Mouse (Mus musculus) layer of hippocampus, postnatal 25 days (tissue): Measurements from ENCODE around the gene Rhobtb1. TPM values are rescaled to one million over a fixed set of nuclear protein-coding genes. Genes with fewer than 3 reads are reported as not detected.

Source experiments
- DNase-seq, 2 experiments: peaks; one replicate each; pipeline ENCODE4 v3.0.0; 2022; ENCODE audit warnings: mixed read lengths in 2 of 2, low spot score in 1 of 2; ENCODE audit errors: extremely low spot score in 1 of 2
- total RNA-seq, 2 experiments: library from RNA; stranded (reverse); gene quantifications; 2 replicates each; pipeline ENCODE4 v1.2.3; 2021

Gene Rhobtb1
- total RNA-seq, 2 experiments from 2014 or later = 6.8 to 10.3 TPM

DNA sequence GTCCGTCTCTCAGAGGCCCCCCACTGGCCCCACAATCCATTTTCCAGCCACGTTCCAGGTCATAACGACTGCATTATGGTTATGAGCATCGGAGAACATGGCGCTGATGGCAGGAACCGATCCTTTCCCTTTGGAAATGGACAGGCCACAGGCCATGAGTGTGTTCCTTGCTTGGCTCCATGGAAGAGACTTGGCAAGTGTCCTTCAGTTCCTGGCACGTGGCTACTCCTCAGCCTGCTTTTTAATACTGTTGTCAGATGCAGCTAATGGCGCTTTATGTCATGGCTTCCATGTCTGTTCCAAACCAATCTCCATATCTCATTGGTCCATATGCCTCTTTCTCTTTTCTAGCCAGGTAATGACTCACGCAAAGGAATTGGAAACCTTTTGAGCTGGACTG lies 86.5 kb downstream of the Rhobtb1 start:
- DNase-seq = no peak

DNA sequence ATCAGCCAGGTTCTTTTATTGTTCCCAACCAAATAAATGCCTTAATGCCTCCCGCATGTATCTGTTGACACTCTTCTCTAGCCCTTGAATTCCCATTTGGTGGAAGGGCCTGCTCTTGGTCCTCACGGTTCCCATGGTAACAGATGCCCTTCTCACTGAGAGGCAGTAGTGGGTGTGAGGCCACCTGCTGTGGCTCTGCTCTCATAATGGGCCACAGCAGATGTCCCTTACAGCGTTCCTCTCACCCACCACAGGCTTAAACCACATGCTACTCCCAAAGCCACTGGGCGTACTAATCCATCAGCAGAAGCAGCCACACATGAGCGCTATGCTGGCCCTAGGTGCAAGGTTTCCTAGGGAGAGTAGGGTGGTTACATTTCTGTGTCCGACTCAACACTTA lies 87.1 kb downstream of the Rhobtb1 start:
- no peak for DNase-seq

DNA sequence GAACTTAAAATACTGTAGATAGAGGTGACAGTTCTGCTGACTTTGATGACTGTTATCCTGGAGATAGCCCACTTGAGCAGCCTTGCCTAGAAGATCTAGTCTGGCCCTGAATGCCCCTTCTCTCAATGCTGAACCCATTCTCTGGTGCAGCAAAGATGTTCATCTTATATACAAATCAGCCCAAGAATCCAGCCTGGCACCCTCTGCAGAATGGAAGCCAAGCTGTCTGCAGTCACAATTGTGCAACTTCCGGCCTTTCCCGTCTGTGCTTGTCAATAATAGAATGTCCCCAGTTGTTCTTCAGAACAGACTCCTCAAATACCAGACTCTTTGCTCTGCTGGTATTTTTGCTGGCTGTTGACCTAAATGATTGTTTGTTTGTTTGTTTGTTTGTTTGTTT lies 89.3 kb downstream of the Rhobtb1 start:
- DNase-seq = peak in 1 of 2 experiments; percentile 20

DNA sequence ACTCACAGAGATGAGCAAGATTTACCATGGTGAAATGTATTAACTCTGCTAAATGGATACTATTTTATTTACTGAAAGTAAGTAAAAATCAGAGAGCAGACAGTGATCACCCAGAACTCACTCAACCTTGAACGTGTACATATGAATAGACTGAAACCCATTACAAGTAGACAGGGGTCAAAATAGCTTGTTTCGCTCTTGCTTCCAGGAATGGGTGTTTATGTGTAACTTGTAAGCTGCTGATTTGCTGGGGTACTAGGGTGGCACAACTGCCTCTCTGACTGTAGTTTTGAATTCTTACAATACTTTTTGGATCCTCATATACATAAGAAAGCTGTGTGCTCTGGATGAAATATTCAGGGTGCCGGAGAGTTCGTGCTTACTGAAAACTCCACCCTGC lies 93.9 kb downstream of the Rhobtb1 start:
- no peak for DNase-seq

DNA sequence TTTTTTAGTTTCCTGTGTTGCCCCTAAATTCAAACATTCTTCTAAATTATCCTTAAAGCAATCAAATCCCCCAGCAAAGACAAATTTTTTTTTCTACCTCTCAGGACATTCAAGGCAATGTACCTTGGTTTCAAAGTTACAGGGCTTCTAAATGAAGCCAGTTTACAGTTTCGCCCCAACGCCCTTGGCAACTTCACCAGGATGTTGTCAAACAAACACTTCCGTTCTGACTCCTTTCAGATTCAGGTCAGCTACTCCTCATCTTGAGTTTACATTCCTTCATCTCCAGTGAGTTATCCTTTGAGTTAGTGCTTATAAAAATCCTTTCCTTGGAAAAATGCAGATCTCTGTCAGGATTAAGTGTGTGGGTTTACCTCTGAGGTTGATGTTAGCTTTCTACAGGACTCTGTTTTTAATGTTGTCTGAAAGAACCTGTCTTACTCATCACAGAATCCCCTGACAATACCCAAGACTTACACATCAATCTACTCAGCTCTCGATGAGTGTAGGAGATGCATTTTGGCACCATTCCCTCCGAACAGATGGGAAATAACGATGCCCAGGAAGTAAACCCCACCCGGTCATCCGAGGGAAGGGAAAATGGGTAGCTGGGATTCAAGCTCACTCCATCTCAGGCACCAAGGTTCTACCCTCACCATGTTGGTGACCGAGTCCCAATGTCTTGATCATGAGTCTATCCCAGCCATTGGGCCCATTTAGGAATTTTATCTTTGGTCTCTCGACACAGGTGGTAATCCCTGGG lies 94.9 kb downstream of the Rhobtb1 start:
- DNase-seq = no peak

DNA sequence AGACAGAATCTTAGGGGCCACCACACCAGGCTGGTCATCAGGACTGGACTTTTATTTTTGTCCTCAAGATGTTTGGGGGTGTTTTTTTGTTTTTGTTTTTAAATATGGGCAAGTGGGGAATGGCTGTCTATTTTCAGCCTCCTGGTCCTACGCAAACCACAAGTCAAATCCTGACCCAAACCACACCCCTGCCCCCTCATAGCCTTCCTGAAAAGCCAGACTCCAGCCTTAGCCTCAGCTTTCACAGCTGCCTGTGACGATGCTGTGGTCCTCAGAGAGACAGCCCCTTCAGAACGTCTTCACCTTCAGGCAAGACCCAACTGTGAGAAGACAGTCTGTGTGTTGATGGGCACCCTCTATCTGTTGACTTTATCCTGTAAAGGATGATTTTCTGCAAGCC lies 95.5 kb downstream of the Rhobtb1 start:
- DNase-seq = no peak

DNA sequence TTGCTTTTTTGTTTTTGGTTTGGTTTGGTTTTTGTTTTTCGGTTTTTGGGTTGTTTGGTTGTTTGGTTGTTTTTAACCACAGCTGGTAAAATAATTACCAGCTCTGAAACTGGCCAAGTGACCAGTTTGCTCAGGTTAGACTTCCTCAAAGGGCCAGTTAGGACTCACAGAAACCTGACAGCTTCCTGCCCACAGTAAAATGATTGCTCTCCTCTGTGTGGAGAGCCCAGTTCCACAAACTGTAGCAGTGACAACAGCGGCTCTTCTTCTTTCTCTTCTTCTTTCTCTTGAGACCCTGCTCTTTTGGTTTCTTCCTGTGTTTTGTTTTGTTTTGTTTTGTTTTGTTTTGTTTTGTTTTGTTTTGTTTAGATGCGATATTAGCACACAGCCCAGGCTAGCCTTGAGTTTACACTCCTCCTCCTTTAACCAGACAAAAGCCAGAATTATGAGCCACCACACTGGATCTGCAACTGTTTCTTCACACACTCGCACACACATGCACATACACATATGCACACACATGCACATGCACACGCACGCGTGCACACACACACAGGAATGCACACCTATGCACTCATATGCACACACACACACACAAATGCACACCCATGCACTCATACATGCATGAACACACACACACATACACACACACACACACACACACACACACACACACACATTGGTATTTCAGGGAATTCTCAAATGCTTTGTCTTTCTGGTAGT lies 96.2 kb downstream of the Rhobtb1 start:
- DNase-seq = no peak

DNA sequence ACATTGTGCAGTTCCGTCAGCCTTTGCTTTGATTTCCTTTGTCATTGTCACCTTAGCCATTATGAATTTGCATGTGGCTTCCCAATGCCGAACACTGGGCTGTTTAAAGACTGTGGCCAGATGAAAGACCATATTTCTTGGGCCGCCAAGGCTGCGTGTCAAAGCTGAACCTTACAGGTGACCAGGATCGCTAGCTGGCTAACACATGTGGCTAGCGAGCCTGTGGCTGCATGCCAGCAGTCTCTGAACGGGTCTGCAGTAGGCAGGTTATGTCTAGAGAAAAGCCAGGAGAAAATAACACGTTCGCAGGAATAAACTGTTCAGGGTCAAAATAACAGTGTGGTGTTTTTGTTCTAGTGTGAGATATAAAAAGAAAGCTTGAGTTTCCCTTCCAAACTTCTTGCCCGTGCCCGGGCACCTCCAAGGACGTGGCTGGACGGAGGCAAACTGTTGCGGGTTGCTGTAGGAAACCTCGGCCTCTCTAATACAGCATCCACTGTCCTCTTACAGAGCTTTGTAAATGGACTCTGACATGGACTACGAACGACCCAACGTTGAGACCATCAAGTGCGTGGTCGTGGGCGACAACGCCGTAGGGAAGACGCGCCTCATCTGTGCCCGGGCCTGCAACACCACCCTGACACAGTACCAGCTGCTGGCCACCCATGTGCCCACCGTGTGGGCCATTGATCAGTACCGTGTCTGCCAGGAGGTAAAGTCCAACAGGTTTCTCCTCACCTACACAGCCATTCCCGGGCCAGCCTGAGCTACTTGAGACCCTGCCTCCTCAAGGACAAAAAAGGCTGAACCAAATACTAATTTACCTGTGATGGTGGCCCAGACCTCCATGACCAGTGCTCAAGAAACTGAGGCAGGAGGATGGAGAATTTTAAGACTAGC lies 97.3 kb downstream of the Rhobtb1 start:
- no peak for DNase-seq

DNA sequence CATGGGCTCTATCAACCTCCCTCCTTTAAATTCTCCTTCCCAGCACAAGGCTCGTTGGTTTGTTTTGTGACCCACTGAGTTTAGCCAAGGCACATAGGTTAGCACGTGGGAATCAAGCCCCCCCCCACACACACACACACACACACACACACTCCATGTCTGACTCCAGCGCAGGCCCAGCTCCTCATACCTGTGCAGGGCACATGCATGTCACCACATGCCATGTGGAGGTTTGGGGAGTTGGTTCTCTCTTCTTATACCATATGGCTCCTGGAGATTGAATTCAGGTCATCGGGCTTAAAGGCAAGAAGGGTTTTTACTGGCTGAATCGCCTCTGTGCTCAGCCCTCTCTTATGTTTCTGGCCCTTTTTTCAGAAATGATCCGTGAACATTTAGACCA lies 100.0 kb downstream of the Rhobtb1 start:
- no peak for DNase-seq

DNA sequence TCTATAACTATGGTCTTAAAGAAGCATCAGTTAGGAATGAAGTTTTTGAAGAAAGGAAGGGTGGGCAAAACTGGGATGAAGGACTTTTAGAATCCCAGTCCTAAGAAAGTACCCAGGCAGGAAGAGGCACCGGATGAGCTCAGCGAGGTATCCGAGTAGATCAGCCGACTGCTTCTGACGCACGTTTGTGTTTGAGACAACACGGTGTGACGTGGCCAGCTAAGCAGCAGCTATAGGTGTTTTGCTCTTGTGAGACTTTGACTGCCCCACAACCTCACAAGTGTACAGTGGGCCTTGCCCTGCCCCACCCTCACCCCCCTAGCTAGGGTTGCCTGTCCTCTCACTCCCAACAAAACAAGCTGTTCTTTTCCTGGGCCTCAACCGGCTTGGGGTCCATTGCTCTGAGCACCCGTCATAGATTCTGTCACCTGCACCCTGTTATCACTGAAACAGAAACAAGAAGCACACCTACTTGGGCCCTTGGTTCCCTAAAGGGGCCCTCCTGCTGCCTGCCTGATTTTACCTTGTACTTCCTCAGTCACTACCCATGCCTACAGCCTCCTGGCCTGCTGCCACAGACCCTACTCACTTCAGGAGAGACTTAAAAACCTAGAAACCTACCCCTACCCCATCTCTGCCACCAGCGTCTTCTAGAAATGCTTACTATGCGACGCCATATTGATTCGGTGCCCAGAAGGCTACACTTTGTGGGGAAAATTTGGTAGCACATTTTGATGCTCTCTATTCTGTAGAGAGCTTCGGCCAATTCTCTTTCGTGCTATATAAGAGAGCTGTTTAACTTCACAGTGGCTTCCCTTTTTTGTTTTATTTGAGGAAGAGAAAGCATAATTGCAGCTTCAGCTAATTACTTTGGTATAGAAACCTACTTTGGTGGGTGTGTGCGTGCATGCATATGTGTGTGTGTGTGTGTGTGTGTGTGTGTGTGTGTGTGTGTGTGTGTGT lies 101.2 kb downstream of the Rhobtb1 start:
- no peak for DNase-seq

DNA sequence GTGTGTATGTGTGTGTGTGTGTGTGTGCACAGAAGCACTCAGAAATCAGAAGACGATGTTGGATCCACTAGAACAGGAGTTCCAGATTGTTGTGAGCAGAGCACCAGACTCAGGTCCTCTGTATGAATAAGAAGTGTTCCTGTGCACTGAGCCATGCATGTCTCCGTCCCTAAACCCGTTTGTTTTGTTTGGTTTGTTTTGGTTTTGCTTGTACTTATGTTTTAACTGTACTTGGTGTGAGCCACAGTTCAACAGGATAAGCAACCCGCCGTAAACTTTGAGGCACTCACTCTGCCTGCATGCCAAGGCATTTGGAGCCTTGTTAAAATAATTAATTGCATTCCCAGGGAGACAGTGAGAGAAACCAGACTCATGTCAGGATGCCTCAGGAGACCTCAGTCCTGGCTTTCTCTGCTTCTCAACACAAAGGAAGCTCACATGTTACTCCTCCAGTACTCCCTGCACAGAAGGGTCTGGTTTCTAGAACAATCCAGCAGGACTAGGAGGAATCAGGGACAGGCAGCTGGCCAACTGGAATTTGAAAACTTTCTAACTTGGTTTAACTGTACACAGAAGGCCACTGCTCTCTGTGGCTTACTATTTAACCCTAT lies 101.9 kb downstream of the Rhobtb1 start:
- DNase-seq = no peak

DNA sequence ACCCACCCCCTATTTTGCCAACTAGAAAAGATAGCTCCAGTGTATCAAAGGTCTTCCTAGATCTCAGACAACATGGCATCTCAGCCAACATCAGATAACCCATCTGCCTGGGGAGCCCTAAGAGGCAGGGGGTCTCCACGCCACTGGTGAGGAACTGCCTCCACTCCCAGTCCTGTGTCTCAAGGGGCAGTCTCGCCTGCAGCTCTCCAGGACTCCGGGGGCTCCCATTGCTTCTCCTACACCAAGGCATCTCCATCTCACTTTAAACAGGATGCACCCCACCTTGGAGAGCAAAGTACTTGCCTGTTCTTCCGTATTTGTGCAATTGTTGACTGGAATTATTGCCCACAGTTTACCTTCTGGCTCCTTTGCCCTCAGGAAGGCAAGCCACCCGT lies 102.4 kb downstream of the Rhobtb1 start:
- DNase-seq = no peak

DNA sequence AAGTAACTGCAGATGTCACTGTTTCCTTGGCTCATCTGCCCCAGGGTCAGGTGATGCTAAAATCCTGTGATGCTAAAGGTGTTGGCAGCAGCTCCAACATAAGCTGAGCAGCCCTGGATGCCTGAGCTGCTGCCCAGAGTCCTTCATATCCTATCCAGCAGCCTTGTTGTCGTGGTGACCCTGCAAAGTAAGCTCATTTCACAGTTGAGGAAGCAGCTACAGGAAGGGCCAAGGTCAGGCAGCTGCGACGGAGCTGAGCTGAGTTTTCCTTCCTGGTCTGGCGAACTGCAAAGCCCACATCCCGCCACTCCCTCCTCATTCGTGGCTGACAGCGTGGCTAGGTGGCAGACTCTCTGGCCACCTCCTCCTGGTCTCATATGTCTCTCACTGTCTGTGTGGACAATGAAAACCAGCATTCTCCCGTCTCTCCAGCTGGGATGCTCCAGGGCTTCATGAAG lies 103.2 kb downstream of the Rhobtb1 start:
- no peak for DNase-seq

DNA sequence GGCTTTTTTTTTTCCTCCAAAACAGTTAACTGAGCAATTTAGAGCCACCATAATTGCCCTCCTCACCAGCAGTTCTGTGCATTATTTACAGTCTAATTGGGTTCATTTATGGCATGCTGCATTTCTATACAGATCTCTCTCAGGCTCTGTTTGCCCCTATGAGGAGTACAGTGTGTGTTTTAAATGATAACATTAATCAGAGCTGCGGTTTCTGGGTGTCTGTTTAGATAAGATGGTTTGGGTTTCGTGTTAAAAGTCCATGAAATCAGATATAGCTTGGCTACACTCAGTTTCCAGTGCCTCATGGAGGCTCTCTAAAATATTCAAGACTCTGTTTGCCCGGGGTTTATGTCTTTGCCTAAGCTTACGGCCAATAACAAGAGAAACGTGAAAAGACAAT lies 104.4 kb downstream of the Rhobtb1 start:
- DNase-seq = no peak

DNA sequence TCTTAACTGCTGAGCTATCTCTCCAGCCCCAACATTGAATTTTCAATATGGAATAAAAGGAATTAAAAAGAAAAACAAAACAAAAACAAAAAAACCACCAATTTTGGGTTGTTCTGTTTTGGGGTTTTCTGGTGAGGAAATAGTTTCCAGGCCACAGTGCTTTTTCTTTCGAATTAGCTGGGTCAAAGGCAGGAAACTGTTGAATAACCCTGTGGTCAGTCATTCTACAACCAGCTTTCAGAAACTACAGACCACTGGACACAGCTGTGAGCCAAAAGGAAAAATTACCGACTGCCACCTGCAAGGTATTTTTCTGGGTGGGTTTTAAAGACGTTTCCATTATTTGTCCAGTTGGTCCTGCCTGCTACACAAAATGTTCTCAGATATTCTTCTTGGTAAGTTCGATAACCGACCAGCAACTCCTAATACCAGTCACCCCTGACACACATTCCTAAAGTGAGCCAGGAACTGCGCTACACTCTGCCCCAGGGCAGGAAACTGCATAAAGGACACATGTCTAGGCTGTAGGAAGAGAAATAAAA lies 106.4 kb downstream of the Rhobtb1 start:
- no peak for DNase-seq

DNA sequence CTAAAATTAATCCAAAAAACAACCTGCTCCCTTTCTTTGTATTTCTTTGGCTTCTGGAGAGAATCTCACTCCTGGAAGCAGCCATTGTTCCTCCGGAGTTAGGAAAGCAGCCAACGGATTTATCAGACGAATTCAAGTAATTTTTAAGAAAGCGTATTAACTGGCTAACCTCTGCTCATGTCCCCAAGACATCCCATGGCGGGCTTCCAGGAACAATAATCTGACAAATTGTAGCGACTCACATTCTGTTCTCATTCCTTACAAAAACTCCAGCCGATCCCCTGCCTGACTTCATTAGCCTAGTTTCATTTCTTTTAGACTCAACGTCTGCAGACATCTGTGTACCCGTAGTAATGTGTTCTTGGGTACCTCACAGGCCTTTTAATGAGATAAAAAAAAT lies 107.4 kb downstream of the Rhobtb1 start:
- no peak for DNase-seq

DNA sequence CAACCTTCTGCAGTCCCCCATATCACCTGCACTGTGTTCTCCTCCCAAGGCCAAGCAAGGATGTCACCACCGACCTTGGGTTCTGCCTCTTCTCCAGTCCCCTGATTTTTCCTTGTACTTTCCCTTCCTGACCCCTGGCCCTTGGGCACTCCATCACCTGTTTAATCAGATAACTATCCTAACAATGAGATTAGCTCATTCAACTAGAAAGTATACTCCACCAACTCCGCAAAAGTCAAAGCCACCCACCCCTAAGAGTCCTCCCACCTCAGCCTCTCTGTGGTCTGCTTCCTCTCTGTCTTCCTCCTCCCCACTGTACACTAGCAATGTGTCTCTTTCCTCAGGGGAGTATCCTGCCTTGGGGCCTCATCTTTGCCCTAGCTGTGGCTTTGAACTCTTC lies 107.9 kb downstream of the Rhobtb1 start:
- DNase-seq = no peak

DNA sequence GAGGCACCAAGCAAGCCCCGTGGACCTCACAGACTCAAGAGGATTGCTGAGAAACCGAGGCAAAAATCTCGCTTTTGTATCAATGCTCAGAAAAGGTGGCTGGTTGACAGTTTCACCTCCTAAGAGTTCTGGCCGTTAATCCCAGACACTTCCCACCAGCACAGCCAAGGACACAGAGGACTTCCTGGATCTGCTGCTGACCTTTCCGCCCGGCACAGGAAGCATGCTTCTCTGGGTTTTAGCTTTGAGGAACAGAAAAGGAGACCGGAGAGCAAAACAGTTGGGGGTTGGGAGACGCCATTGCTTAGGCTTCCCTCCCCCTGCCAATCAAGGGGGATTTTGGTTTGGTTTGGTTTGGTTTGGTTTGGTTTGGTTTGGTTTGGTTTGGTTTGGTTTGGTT lies 108.7 kb downstream of the Rhobtb1 start:
- no peak for DNase-seq
